Mouse (Mus musculus) kidney, postnatal 25 days (tissue): ENCODE results near the gene Efs.
A peak's percentile ranks its signal among the peaks of the same experiment; 100 is the strongest.

Experiments used
- DNase-seq, 2 experiments: peaks; one replicate each; pipeline ENCODE4 v3.0.0; 2021; ENCODE audit warnings: mixed read lengths in 2 of 2

Gene Efs

DNA sequence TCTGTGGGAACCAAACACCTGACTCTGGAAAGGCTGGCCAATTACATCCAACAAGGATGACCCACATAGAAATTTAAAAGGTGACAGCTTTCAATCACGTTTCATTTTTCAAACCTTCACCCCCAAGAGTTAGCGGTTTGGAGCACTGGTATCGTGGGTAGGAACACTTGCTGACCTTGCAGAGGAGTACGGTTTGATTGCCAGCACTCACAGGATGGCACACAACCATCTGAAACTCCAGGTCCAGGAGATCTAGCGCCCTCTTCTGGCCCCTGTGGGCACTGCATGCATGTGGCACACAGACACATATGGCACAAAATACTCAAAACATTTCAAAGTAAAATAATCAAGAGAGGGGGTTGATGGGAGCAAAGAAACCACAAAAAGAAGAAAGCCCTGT, 59.0 kb downstream of the Efs start:
- peak in 1 of 2 experiments; percentile 30 for DNase-seq
